ENCODE assay signal across 9 mouse cellular contexts in genomic region chr1:195129867-195130266, GRCm38 (mm10). TPM values are rescaled to one million over a fixed set of nuclear protein-coding genes. Genes with fewer than 3 reads are reported as not detected.
DNase-seq lines count a peak whose midpoint lies in the region; ATAC-seq and TF ChIP-seq lines count a peak whose summit lies in the region.
"Had no signal": no experiment of that assay in that cellular context is flagged by ENCODE, and none has a peak within 500 bp of the region (broad histone marks: within the 10 kb centered on the region; RNA-seq: fewer than 3 reads in every experiment).

No protein-coding gene starts in this region.

- TF ChIP-seq CTCF in MEL (IDR thresholded peaks at IDR 0.05 in 2 of 3, conservative IDR thresholded peaks at IDR 0.05 in 1 of 3; ENCODE audit: control insufficient read depth in 1 of 3, insufficient read depth in 1 of 3, low read depth in 2 of 3, low read length in 3 of 3, poor library complexity in 1 of 3, severe bottlenecking in 1 of 3), result no peak
- no peak for TF ChIP-seq CTCF in liver, embryonic 14.5 days (IDR thresholded peaks at IDR 0.05; ENCODE audit: low read depth)

- DNase-seq in heart, postnatal 14 days, result no peak
- DNase-seq in MEL (ENCODE audit: low read depth, low spot score), result peak; percentile 56
- no peak for DNase-seq in forebrain, embryonic 14.5 days (ENCODE audit: low spot score)
- DNase-seq in liver, embryonic 14.5 days (ENCODE audit: low read depth in 3 of 3, low spot score in 3 of 3), result no peak
- no peak for DNase-seq in adrenal gland, adult (ENCODE audit: inconsistent age in 2 of 2, low spot score in 1 of 2)
- DNase-seq: thymus, adult 18-20 months had no signal

- peaks cover 13% of the 10 kb centered on the region for H3K79me2 ChIP-seq in MEL (ENCODE audit: control insufficient read depth, insufficient read depth, low read length, poor library complexity)

- no peak for TF ChIP-seq EP300 in MEL (IDR thresholded peaks at IDR 0.05; ENCODE audit: low read depth in 1 of 2, low read length in 2 of 2)
- TF ChIP-seq EP300 in liver, embryonic 14.5 days (IDR thresholded peaks at IDR 0.05; ENCODE audit: low read depth), result no peak

- ATAC-seq in heart, embryonic 16.5 days (replicated peaks; ENCODE audit: extremely low read depth, insufficient read depth, low FRiP score), result no peak
- no peak for ATAC-seq in forebrain, embryonic 14.5 days
- ATAC-seq in liver, embryonic 14.5 days (ENCODE audit: insufficient read depth), result no peak
- no peak for ATAC-seq in activated CD4-positive, CD25-positive, alpha-beta regulatory T cell, adult 4 months
- no peak for ATAC-seq in megakaryocyte progenitor cell, adult 5-6 weeks (replicated peaks; ENCODE audit: poor library complexity)

- no peak overlapping the region for H3K27ac ChIP-seq in heart, embryonic 16.5 days (ENCODE audit: low read length)
- no peak overlapping the region for H3K27ac ChIP-seq in MEL (ENCODE audit: control insufficient read depth, low read depth, low read length)
- H3K27ac ChIP-seq in forebrain, embryonic 14.5 days (ENCODE audit: low read depth, low read length), result no peak overlapping the region
- peak overlapping the region; percentile 35; the same call in 1 of the 2 replicates for H3K27ac ChIP-seq in liver, embryonic 14.5 days

- H3K9ac ChIP-seq in heart, embryonic 16.5 days (ENCODE audit: low read length), result no peak overlapping the region
- peak overlapping the region; percentile 48 for H3K9ac ChIP-seq in MEL (ENCODE audit: control insufficient read depth, low read depth, low read length, poor library complexity, severe bottlenecking)
- no peak overlapping the region for H3K9ac ChIP-seq in forebrain, embryonic 14.5 days (ENCODE audit: low read length)
- H3K9ac ChIP-seq in liver, embryonic 14.5 days (replicated peaks), result peak overlapping the region; percentile 68

- no peak for TF ChIP-seq POLR2A in MEL (IDR thresholded peaks at IDR 0.05; ENCODE audit: control insufficient read depth in 1 of 2, insufficient read depth in 1 of 2, low read depth in 1 of 2, low read length in 2 of 2, poor library complexity in 1 of 2)

- 0 out of 2 replicates have a peak, but pooled peaks cover 3% of the 10 kb centered on the region for H3K4me1 ChIP-seq in heart, embryonic 16.5 days (ENCODE audit: control insufficient read depth, insufficient read depth, low read length)
- peaks cover 6% of the 10 kb centered on the region in 2 experiments for H3K4me1 ChIP-seq in MEL (ENCODE audit: control insufficient read depth in 1 of 2, insufficient read depth in 2 of 2, low read length in 2 of 2)
- H3K4me1 ChIP-seq in forebrain, embryonic 14.5 days (ENCODE audit: control insufficient read depth, insufficient read depth, low read length), result peaks cover 4% of the 10 kb centered on the region; the same call in 1 of the 2 replicates
- peaks cover 7 to 10% of the 10 kb centered on the region in 2 experiments for H3K4me1 ChIP-seq in liver, embryonic 14.5 days (replicated peaks; ENCODE audit: control insufficient read depth in 2 of 2, insufficient read depth in 2 of 2, low read length in 1 of 2)

- TF ChIP-seq RAD21 in MEL (IDR thresholded peaks at IDR 0.05; ENCODE audit: low read depth, low read length), result no peak

- WGBS in heart, embryonic 16.5 days, result 72% methylated on average over 1 of the region's 1 CpGs
- WGBS in forebrain, embryonic 14.5 days, result 90% methylated on average over 1 of the region's 1 CpGs
- 45% methylated on average over 1 of the region's 1 CpGs for WGBS in liver, embryonic 14.5 days (ENCODE audit: insufficient replicate concordance)

- H3K27me3 ChIP-seq in heart, embryonic 16.5 days (ENCODE audit: control insufficient read depth, insufficient read depth, low read length), result no peaks in the 10 kb centered on the region
- H3K27me3 ChIP-seq in MEL (ENCODE audit: control insufficient read depth in 1 of 2, insufficient read depth in 2 of 2, low read length in 2 of 2), result no peaks in the 10 kb centered on the region
- no peaks in the 10 kb centered on the region for H3K27me3 ChIP-seq in forebrain, embryonic 14.5 days (replicated peaks; ENCODE audit: control insufficient read depth, insufficient read depth, low read length)
- no peaks in the 10 kb centered on the region for H3K27me3 ChIP-seq in liver, embryonic 14.5 days (ENCODE audit: control insufficient read depth, insufficient read depth, low read length)

- no peaks in the 10 kb centered on the region for H3K9me3 ChIP-seq in heart, embryonic 16.5 days (replicated peaks; ENCODE audit: control insufficient read depth, low read length)
- H3K9me3 ChIP-seq in MEL (replicated peaks; ENCODE audit: insufficient read depth, low read length), result no peaks in the 10 kb centered on the region
- no peaks in the 10 kb centered on the region for H3K9me3 ChIP-seq in forebrain, embryonic 14.5 days (replicated peaks; ENCODE audit: control insufficient read depth, low read length)
- H3K9me3 ChIP-seq in liver, embryonic 14.5 days (ENCODE audit: control insufficient read depth, low read length), result no peaks in the 10 kb centered on the region

- H3K36me3 ChIP-seq in heart, embryonic 16.5 days (ENCODE audit: control insufficient read depth, insufficient read depth), result peaks cover 17% of the 10 kb centered on the region
- H3K36me3 ChIP-seq in MEL (ENCODE audit: control insufficient read depth in 1 of 2, insufficient read depth in 2 of 2, low read length in 2 of 2), result peaks cover 27 to 40% of the 10 kb centered on the region in 2 experiments
- H3K36me3 ChIP-seq in forebrain, embryonic 14.5 days (ENCODE audit: control insufficient read depth, insufficient read depth, low read length), result peaks cover 3% of the 10 kb centered on the region; the same call in 1 of the 2 replicates
- H3K36me3 ChIP-seq in liver, embryonic 14.5 days (replicated peaks; ENCODE audit: control insufficient read depth, insufficient read depth, low read depth), result peaks cover 25% of the 10 kb centered on the region

- no peak overlapping the region for H3K4me3 ChIP-seq in heart, embryonic 16.5 days (ENCODE audit: low read length)
- H3K4me3 ChIP-seq in MEL (ENCODE audit: control insufficient read depth in 1 of 2, insufficient read depth in 1 of 2, low read depth in 2 of 2, low read length in 2 of 2), result peak overlapping the region; percentile 24 to 66
- no peak overlapping the region for H3K4me3 ChIP-seq in forebrain, embryonic 14.5 days (ENCODE audit: low read depth, low read length)
- peak overlapping the region; percentile 41 to 59 for H3K4me3 ChIP-seq in liver, embryonic 14.5 days (ENCODE audit: insufficient read depth in 1 of 2, low read depth in 2 of 2, low read length in 2 of 2)

- peak overlapping the region; percentile 48 for H3K4me2 ChIP-seq in heart, embryonic 16.5 days (ENCODE audit: low read depth, low read length)
- H3K4me2 ChIP-seq in forebrain, embryonic 14.5 days (ENCODE audit: low read length), result 0 out of 2 replicates have a peak overlapping the region, but pooled peaks have one; percentile 2
- peak overlapping the region; percentile 79 for H3K4me2 ChIP-seq in liver, embryonic 14.5 days (ENCODE audit: low read depth)

- intact Hi-C loops in heart, postnatal 14 days (cut with DNase I), result loop anchor here (2.0 to 5.0 kb wide), 2 partner anchors 102 to 153 kb away; no protein-coding TSS in a partner anchor

TF ChIP-seq in MEL, 35 proteins besides CTCF, POLR2A, EP300 and RAD21 (continues in another document):
- TF ChIP-seq ZC3H11A (IDR thresholded peaks at IDR 0.05; ENCODE audit: low read depth, low read length) (no peak), MYC (IDR thresholded peaks at IDR 0.05; ENCODE audit: low read depth, low read length) (no peak)

RNA-seq across cellular contexts. Expression of gene Cr1l, which starts 1.5 kb away (rescaled TPM):
- 66.4 and 70.4 TPM in 2 replicates for polyA plus RNA-seq in heart, embryonic 16.5 days (2015; fragmentation: Nextera tagmentation; extraction: Ambion mirVana)
- total RNA-seq in heart, postnatal 14 days (2021), result 10 to 100 TPM; 66.8 to 71.2 TPM
- 106 and 116 TPM in 2 replicates for total RNA-seq in MEL (2012; rRNA removed)
- 100 to 1,000 TPM in 1 of 2 experiments, not detected in 1; 103 TPM for polyA plus RNA-seq in MEL (2012; ENCODE audit: insufficient read depth in 1 of 2, insufficient read length in 2 of 2, low read depth in 1 of 2, low replicate concordance in 2 of 2, missing spikeins in 1 of 2)
- 38.3 and 40.1 TPM in 2 replicates for polyA plus RNA-seq in forebrain, embryonic 14.5 days (2014; fragmentation: Nextera tagmentation; extraction: Ambion mirVana)
- 34.4 and 41.4 TPM in 2 replicates for polyA plus RNA-seq in liver, embryonic 14.5 days (2012; rRNA removed)
- 64.2 and 73.4 TPM in 2 replicates for polyA plus RNA-seq in liver, embryonic 14.5 days (2014; fragmentation: Nextera tagmentation; extraction: Ambion mirVana)
- polyA plus RNA-seq in activated CD4-positive, CD25-positive, alpha-beta regulatory T cell, adult 4 months (2017; shearing (Covaris generic)), result 100 to 1,000 TPM; 159 to 160 TPM
- total RNA-seq in megakaryocyte progenitor cell, adult 5-6 weeks (2015), result 120 and 134 TPM in 2 replicates
- total RNA-seq in megakaryocyte progenitor cell, adult 5-6 weeks (2017), result 101 and 119 TPM in 2 replicates

RNA-seq across cellular contexts. Expression of gene Cd46, which starts 37.8 kb away (rescaled TPM):
- 0.71 and 1.0 TPM in 2 replicates for polyA plus RNA-seq in heart, embryonic 16.5 days (2015; fragmentation: Nextera tagmentation; extraction: Ambion mirVana)
- 1 to 10 TPM; 1.7 to 1.9 TPM for total RNA-seq in heart, postnatal 14 days (2021)
- 0.50 and 0.65 TPM in 2 replicates for total RNA-seq in MEL (2012; rRNA removed)
- polyA plus RNA-seq in MEL (2012; ENCODE audit: insufficient read depth in 1 of 2, insufficient read length in 2 of 2, low read depth in 1 of 2, low replicate concordance in 2 of 2, missing spikeins in 1 of 2), result 1 to 10 TPM in 1 of 2 experiments, not detected in 1; 1.3 TPM
- polyA plus RNA-seq in forebrain, embryonic 14.5 days (2014; fragmentation: Nextera tagmentation; extraction: Ambion mirVana), result 0.90 and 0.93 TPM in 2 replicates
- polyA plus RNA-seq in liver, embryonic 14.5 days (2012; rRNA removed), result 1.2 and 1.5 TPM in 2 replicates
- polyA plus RNA-seq in liver, embryonic 14.5 days (2014; fragmentation: Nextera tagmentation; extraction: Ambion mirVana), result 0.71 and 0.93 TPM in 2 replicates
- 1 to 10 TPM; 3.0 to 3.2 TPM for polyA plus RNA-seq in activated CD4-positive, CD25-positive, alpha-beta regulatory T cell, adult 4 months (2017; shearing (Covaris generic))
- 1.6 and 1.9 TPM in 2 replicates for total RNA-seq in megakaryocyte progenitor cell, adult 5-6 weeks (2015)
- total RNA-seq in megakaryocyte progenitor cell, adult 5-6 weeks (2017), result 0.33 and 0.88 TPM in 2 replicates

RNA-seq across cellular contexts. Expression of gene Cr2, which starts 46.6 kb away (rescaled TPM):
- 0.17 and 0.30 TPM in 2 replicates for polyA plus RNA-seq in heart, embryonic 16.5 days (2015; fragmentation: Nextera tagmentation; extraction: Ambion mirVana)
- under 1 TPM; 0.07 to 0.24 TPM for total RNA-seq in heart, postnatal 14 days (2021)
- total RNA-seq in MEL (2012; rRNA removed), result not detected in 2 replicates
- under 1 TPM in 1 of 2 experiments, not detected in 1; 0.08 TPM for polyA plus RNA-seq in MEL (2012; ENCODE audit: insufficient read depth in 1 of 2, insufficient read length in 2 of 2, low read depth in 1 of 2, low replicate concordance in 2 of 2, missing spikeins in 1 of 2)
- polyA plus RNA-seq in forebrain, embryonic 14.5 days (2014; fragmentation: Nextera tagmentation; extraction: Ambion mirVana), result 0.27 and 0.38 TPM in 2 replicates
- polyA plus RNA-seq in liver, embryonic 14.5 days (2012; rRNA removed), result not detected in 2 replicates
- polyA plus RNA-seq in liver, embryonic 14.5 days (2014; fragmentation: Nextera tagmentation; extraction: Ambion mirVana), result 0.05 and 0.19 TPM in 2 replicates
- polyA plus RNA-seq in activated CD4-positive, CD25-positive, alpha-beta regulatory T cell, adult 4 months (2017; shearing (Covaris generic)), result 1 to 10 TPM; 2.0 to 4.0 TPM
- not detected in 2 replicates for total RNA-seq in megakaryocyte progenitor cell, adult 5-6 weeks (2015)
- not detected in 2 replicates for total RNA-seq in megakaryocyte progenitor cell, adult 5-6 weeks (2017)

Comparison
In these comparisons a context has a peak if more than half of its experiments do, and no peak if none do; other contexts are left out.
1. H3K4me2 ChIP-seq: peak in every context shown above with its lines; median percentile 79 in liver, embryonic 14.5 days; 48 in heart, embryonic 16.5 days; 2 in forebrain, embryonic 14.5 days.
2. H3K4me3 ChIP-seq: peak in MEL (2 of 2) and liver, embryonic 14.5 days (2 of 2); none in heart, embryonic 16.5 days (single experiment) and forebrain, embryonic 14.5 days (single experiment).
3. H3K9ac ChIP-seq: peak in MEL (single experiment) and liver, embryonic 14.5 days (single experiment); none in heart, embryonic 16.5 days (single experiment) and forebrain, embryonic 14.5 days (single experiment).